Mouse (Mus musculus) myocyte (in vitro differentiated cells): ENCODE measurements at regions not wholly inside any gene's neighbourhood (a gene's known extent, or its start where the extent isn't known, plus 50 kb on each side); places are given as distances from the start of the nearest gene placed in this dataset.

ENCODE experiments used
- H3K27me3 ChIP-seq: one replicate; pipeline ENCODE4 v1.6.1; 2011; ENCODE audit not compliant: control insufficient read depth, insufficient read depth, insufficient read length
- H3K36me3 ChIP-seq: one replicate; pipeline ENCODE4 v1.6.1; 2011; ENCODE audit not compliant: control insufficient read depth, insufficient read depth
- H3K4me2 ChIP-seq: one replicate; pipeline ENCODE4 v1.6.1; 2011; ENCODE audit warnings: low read depth, control low read depth
- H3K4me3 ChIP-seq: one replicate; pipeline ENCODE4 v1.5.1; 2011; ENCODE audit warnings: mild to moderate bottlenecking, control low read depth, moderate library complexity
- H3K79me2 ChIP-seq: one replicate; pipeline ENCODE4 v1.6.1; 2011; ENCODE audit not compliant: control insufficient read depth, insufficient read depth
- H3ac ChIP-seq: one replicate; pipeline ENCODE4 v1.6.1; 2011; ENCODE audit not compliant: control insufficient read depth, insufficient read length
- CEBPB ChIP-seq: IDR thresholded peaks from 2 replicates; pipeline ENCODE4 v1.6.1; 2011; ENCODE audit warnings: mild to moderate bottlenecking, moderate library complexity; ENCODE audit not compliant: poor library complexity, insufficient read depth, severe bottlenecking
- E2F4 ChIP-seq: IDR thresholded peaks from one replicate; pipeline ENCODE4 v1.6.1; 2011; ENCODE audit warnings: mild to moderate bottlenecking, control low read depth, moderate library complexity; ENCODE audit not compliant: insufficient read depth
- MAX ChIP-seq: IDR thresholded peaks from one replicate; pipeline ENCODE4 v1.6.1; 2011; ENCODE audit warnings: low read depth, mild to moderate bottlenecking, control low read depth
- MYOD1 ChIP-seq, 3 experiments: IDR thresholded peaks; one replicate each; pipeline ENCODE4 v1.6.1; 2011; ENCODE audit warnings: control low read depth in 2 of 3, low read depth in 2 of 3, mild to moderate bottlenecking in 2 of 3, moderate library complexity in 1 of 3; ENCODE audit not compliant: insufficient read length in 2 of 3, control insufficient read depth in 1 of 3
- MYOG ChIP-seq, 3 experiments: IDR thresholded peaks; one replicate each; pipeline ENCODE4 v1.6.1; 2011; ENCODE audit warnings: control low read depth in 2 of 3, low read depth in 2 of 3, mild to moderate bottlenecking in 2 of 3; ENCODE audit not compliant: insufficient read length in 2 of 3, control insufficient read depth in 1 of 3, insufficient read depth in 1 of 3
- POLR2A ChIP-seq: IDR thresholded peaks from one replicate; pipeline ENCODE4 v1.6.1; 2011; ENCODE audit warnings: low read depth, mild to moderate bottlenecking, control low read depth, moderate library complexity; ENCODE audit not compliant: insufficient read length
- POLR2AphosphoS2 ChIP-seq: IDR thresholded peaks from one replicate; pipeline ENCODE4 v1.6.1; 2011; ENCODE audit warnings: low read depth, control low read depth; ENCODE audit not compliant: insufficient read length
- REST ChIP-seq: IDR thresholded peaks from one replicate; pipeline ENCODE4 v1.6.1; 2011; ENCODE audit warnings: mild to moderate bottlenecking, control low read depth, moderate library complexity; ENCODE audit not compliant: insufficient read depth, insufficient read length
- SRF ChIP-seq: IDR thresholded peaks from one replicate; pipeline ENCODE4 v1.6.1; 2011; ENCODE audit warnings: low read depth; ENCODE audit not compliant: control insufficient read depth, insufficient read length
- TCF12 ChIP-seq: IDR thresholded peaks from one replicate; pipeline ENCODE4 v1.6.1; 2011; ENCODE audit warnings: mild to moderate bottlenecking, control low read depth; ENCODE audit not compliant: poor library complexity, insufficient read depth, severe bottlenecking
- TCF3 ChIP-seq: IDR thresholded peaks from one replicate; pipeline ENCODE4 v1.6.1; 2011; ENCODE audit warnings: low read depth, control low read depth; ENCODE audit not compliant: insufficient read length
- USF1 ChIP-seq: IDR thresholded peaks from one replicate; pipeline ENCODE4 v1.6.1; 2011; ENCODE audit warnings: low read depth, mild to moderate bottlenecking, control low read depth, moderate library complexity

GRCm38 (mm10) chr9:78769168-78769567 is 153.8 kb downstream of the Cd109 start:
- Histone ChIP-seq H3K4me2 (no peak overlapping the region), H3K27me3 (peaks cover 3% of the 10 kb centered on the region), H3K36me3 (no peaks in the 10 kb centered on the region), H3K4me3 (no peak overlapping the region), H3ac (no peak overlapping the region), H3K79me2 (no peaks in the 10 kb centered on the region)
- TF ChIP-seq TCF3 (no peak), POLR2A (no peak), REST (no peak), MYOG (IDR thresholded peaks at IDR 0.05; ENCODE audit: control insufficient read depth in 1 of 3, insufficient read depth in 1 of 3, insufficient read length in 2 of 3, low read depth in 2 of 3) (no peak), CEBPB (no peak), TCF12 (no peak), E2F4 (no peak), POLR2AphosphoS2 (no peak), USF1 (no peak)

GRCm38 (mm10) chr9:78773936-78774335 is 158.6 kb downstream of the Cd109 start:
- H3K27me3 ChIP-seq, result peaks cover 4% of the 10 kb centered on the region
- H3K4me2 ChIP-seq, result no peak overlapping the region
- H3K4me3 ChIP-seq, result no peak overlapping the region
- TF ChIP-seq TCF3 (no peak), CEBPB (no peak), MYOD1 (IDR thresholded peaks at IDR 0.05; ENCODE audit: control insufficient read depth in 1 of 3, insufficient read length in 2 of 3, low read depth in 2 of 3) (no peak), MAX (no peak), SRF (no peak), MYOG (IDR thresholded peaks at IDR 0.05; ENCODE audit: control insufficient read depth in 1 of 3, insufficient read depth in 1 of 3, insufficient read length in 2 of 3, low read depth in 2 of 3) (no peak), TCF12 (no peak), POLR2A (no peak), USF1 (no peak), E2F4 (no peak), REST (no peak), POLR2AphosphoS2 (no peak)
- H3K36me3 ChIP-seq, result no peaks in the 10 kb centered on the region
- H3ac ChIP-seq, result no peak overlapping the region
- H3K79me2 ChIP-seq, result no peaks in the 10 kb centered on the region

GRCm38 (mm10) chr9:78775462-78775861 is 160.1 kb downstream of the Cd109 start:
- H3K27me3 ChIP-seq, result peaks cover 4% of the 10 kb centered on the region
- TF ChIP-seq TCF3 (no peak), TCF12 (no peak), E2F4 (no peak), USF1 (no peak), REST (no peak), POLR2AphosphoS2 (no peak), MAX (no peak), MYOG (IDR thresholded peaks at IDR 0.05; ENCODE audit: control insufficient read depth in 1 of 3, insufficient read depth in 1 of 3, insufficient read length in 2 of 3, low read depth in 2 of 3) (no peak), POLR2A (no peak), MYOD1 (IDR thresholded peaks at IDR 0.05; ENCODE audit: control insufficient read depth in 1 of 3, insufficient read length in 2 of 3, low read depth in 2 of 3) (no peak), SRF (no peak), CEBPB (no peak)
- H3ac ChIP-seq, result no peak overlapping the region
- H3K36me3 ChIP-seq, result no peaks in the 10 kb centered on the region
- no peaks in the 10 kb centered on the region for H3K79me2 ChIP-seq
- no peak overlapping the region for H3K4me3 ChIP-seq
- H3K4me2 ChIP-seq, result no peak overlapping the region

- Histone ChIP-seq H3K4me3 (no peak overlapping the region), H3K79me2 (no peaks in the 10 kb centered on the region), H3K27me3 (peaks cover 9% of the 10 kb centered on the region), H3K36me3 (no peaks in the 10 kb centered on the region), H3ac (no peak overlapping the region), H3K4me2 (no peak overlapping the region)
- TF ChIP-seq TCF12, result no peak
Measured at GRCm38 (mm10) chr9:78780595-78780994, 165.2 kb downstream of the Cd109 start.

GRCm38 (mm10) chr9:78782297-78782696 is 167.0 kb downstream of the Cd109 start:
- no peak overlapping the region for H3K4me2 ChIP-seq
- peaks cover 13% of the 10 kb centered on the region for H3K27me3 ChIP-seq
- no peaks in the 10 kb centered on the region for H3K36me3 ChIP-seq
- TF ChIP-seq TCF12, result no peak
- TF ChIP-seq CEBPB, result no peak
- TF ChIP-seq MYOG (IDR thresholded peaks at IDR 0.05; ENCODE audit: control insufficient read depth in 1 of 3, insufficient read depth in 1 of 3, insufficient read length in 2 of 3, low read depth in 2 of 3), result no peak
- TF ChIP-seq USF1, result no peak
- TF ChIP-seq E2F4, result no peak
- no peak for TF ChIP-seq REST
- TF ChIP-seq MAX, result no peak
- no peak overlapping the region for H3ac ChIP-seq
- no peak overlapping the region for H3K4me3 ChIP-seq
- no peaks in the 10 kb centered on the region for H3K79me2 ChIP-seq
